Mouse (Mus musculus) spleen, adult 2 months (tissue): ENCODE data around the gene Stk39.

Experiments
- CTCF ChIP-seq: fragments of 200-500 bp; IDR thresholded peaks from 2 replicates; pipeline ENCODE4 v1.5.1; 2011; ENCODE audit warnings: mild to moderate bottlenecking, inconsistent platforms; ENCODE audit not compliant: insufficient read depth, insufficient read length, insufficient replicate concordance; ENCODE audit errors: extremely low read depth
- POLR2A ChIP-seq: fragments of 200-500 bp; IDR thresholded peaks from 2 replicates; pipeline ENCODE4 v1.6.1; 2011; ENCODE audit warnings: low read depth, low read length, inconsistent platforms

GRCm38 (mm10) chr2:68381205-68381604 is 90.9 kb downstream of the Stk39 start:
- TF ChIP-seq POLR2A (no peak), CTCF (no peak)
